Mouse (Mus musculus): ENCODE results near the gene Gm20816. TPM values are rescaled to one million over a fixed set of nuclear protein-coding genes. Genes with fewer than 3 reads are reported as not detected.
"Not testable (repeated sequence)": the region's sequence is repeated elsewhere in the genome, so short reads cannot be mapped to it uniquely, and the experiment has no call there.

Gene Gm20816
- not detected for total RNA-seq (2021)

- DNase-seq; intact Hi-C loops (cut with DNase I): not testable (repeated sequence)
Observed at GRCm38 (mm10) chrY:68537655-68538054, at the start of gene Gm20816. Gene Gm20816, plus strand, starts transcription at chrY:68537955.

Other genes starting within 250 kb of the Gm20816 start
- gene Gm20937, start 243.1 kb upstream of the Gm20816 start, total RNA-seq (2021): not detected